Mouse (Mus musculus) small intestine, adult 2 months (tissue): ENCODE measurements around the gene Npff.

Experiments used
- CTCF ChIP-seq: fragments of 200-500 bp; IDR thresholded peaks from 2 replicates; pipeline ENCODE4 v1.5.1; 2012; ENCODE audit warnings: low read depth, mild to moderate bottlenecking, control low read depth, inconsistent platforms, low read length, moderate library complexity, mixed read lengths; ENCODE audit not compliant: insufficient replicate concordance, insufficient read length; ENCODE audit errors: extremely low read depth
- POLR2A ChIP-seq: fragments of 200-500 bp; IDR thresholded peaks from 2 replicates; pipeline ENCODE4 v1.6.1; 2012; ENCODE audit warnings: low read depth, mild to moderate bottlenecking, control low read depth, inconsistent platforms, low read length, moderate library complexity

GRCm38 (mm10) chr15:102521480-102521879 lies 3.3 kb downstream of the Npff start:
- TF ChIP-seq CTCF (no peak), POLR2A (no peak)
